ENCODE assay signal across 22 mouse cellular contexts in genomic region chr11:70302293-70302692, GRCm38 (mm10). TPM values are rescaled to one million over a fixed set of nuclear protein-coding genes. Genes with fewer than 3 reads are reported as not detected.
DNase-seq lines count a peak whose midpoint lies in the region; ATAC-seq and TF ChIP-seq lines count a peak whose summit lies in the region.
"Had no signal": no experiment of that assay in that cellular context is flagged by ENCODE, and none has a peak within 500 bp of the region (broad histone marks: within the 10 kb centered on the region; RNA-seq: fewer than 3 reads in every experiment).

No protein-coding gene starts in this region.

- no peak overlapping the region for H3K4me3 ChIP-seq in kidney, embryonic 14.5 days (ENCODE audit: low read length)
- no peak overlapping the region for H3K4me3 ChIP-seq in lung, postnatal 0 days (ENCODE audit: low read depth, low read length)
- H3K4me3 ChIP-seq: embryonic facial prominence, embryonic 12.5 days; midbrain, embryonic 10.5 days had no signal

- H3K4me2 ChIP-seq in kidney, embryonic 14.5 days (replicated peaks; ENCODE audit: low read depth, low read length) = no peak overlapping the region
- H3K4me2 ChIP-seq in lung, postnatal 0 days (replicated peaks; ENCODE audit: low read depth, low read length) = no peak overlapping the region
- H3K4me2 ChIP-seq: embryonic facial prominence, embryonic 12.5 days had no signal

- intact Hi-C loops in heart, postnatal 14 days (cut with DNase I) = no loop called here

- ATAC-seq in kidney, embryonic 14.5 days (ENCODE audit: low FRiP score, low TSS enrichment) = no peak
- no peak; the same call in 1 of the 2 replicates for ATAC-seq in lung, postnatal 0 days
- ATAC-seq: forebrain, postnatal 0 days; hindbrain, postnatal 0 days had no signal

- peak; percentile 94 for DNase-seq in heart, adult 11 months
- DNase-seq in heart, postnatal 14 days = no peak
- DNase-seq in kidney, adult 9 months = peak; percentile 38
- peak; percentile 37 for DNase-seq in lung, postnatal 0 days (ENCODE audit: low spot score)
- no peak for DNase-seq in lung, adult 18-20 months
- DNase-seq in layer of hippocampus, adult 8-10 months (ENCODE audit: low spot score in 2 of 2) = no peak
- DNase-seq: cerebellum, adult 8-10 months; forebrain, postnatal 0 days; gastrocnemius, postnatal 10 days; kidney, adult 11 months; left cerebral cortex, postnatal 4 days; right cerebral cortex, adult 18-20 months; thymus, postnatal 36 days had no signal

- peak; percentile 87 for TF ChIP-seq EP300 in lung, postnatal 0 days (IDR thresholded peaks at IDR 0.05)

- H3K27ac ChIP-seq in kidney, embryonic 14.5 days (ENCODE audit: low read depth, low read length) = no peak overlapping the region
- no peak overlapping the region for H3K27ac ChIP-seq in lung, postnatal 0 days (ENCODE audit: low read length)
- H3K27ac ChIP-seq: embryonic facial prominence, embryonic 12.5 days; hindbrain, postnatal 0 days; liver, embryonic 14.5 days; midbrain, embryonic 10.5 days had no signal

- no peaks in the 10 kb centered on the region for H3K27me3 ChIP-seq in kidney, embryonic 14.5 days (ENCODE audit: control insufficient read depth, insufficient read depth, low read length)
- no peaks in the 10 kb centered on the region for H3K27me3 ChIP-seq in lung, postnatal 0 days (replicated peaks; ENCODE audit: insufficient read depth, low read length)
- H3K27me3 ChIP-seq: embryonic facial prominence, embryonic 12.5 days had no signal

- no peaks in the 10 kb centered on the region for H3K4me1 ChIP-seq in kidney, embryonic 14.5 days (ENCODE audit: control insufficient read depth, insufficient read depth, low read length)
- no peaks in the 10 kb centered on the region for H3K4me1 ChIP-seq in lung, postnatal 0 days (ENCODE audit: insufficient read depth, low read depth, low read length)
- H3K4me1 ChIP-seq: embryonic facial prominence, embryonic 12.5 days; midbrain, embryonic 10.5 days had no signal

- no peaks in the 10 kb centered on the region for H3K36me3 ChIP-seq in kidney, embryonic 14.5 days (ENCODE audit: control insufficient read depth, insufficient read depth, low read length)
- H3K36me3 ChIP-seq in lung, postnatal 0 days (ENCODE audit: insufficient read depth, low read length) = no peaks in the 10 kb centered on the region
- H3K36me3 ChIP-seq: embryonic facial prominence, embryonic 12.5 days; midbrain, embryonic 10.5 days had no signal

- no peak for TF ChIP-seq CTCF in lung, postnatal 0 days (IDR thresholded peaks at IDR 0.05)

- H3K9ac ChIP-seq in kidney, embryonic 14.5 days (ENCODE audit: low read depth, low read length) = no peak overlapping the region
- H3K9ac ChIP-seq in lung, postnatal 0 days (replicated peaks; ENCODE audit: low read depth) = no peak overlapping the region
- H3K9ac ChIP-seq: embryonic facial prominence, embryonic 12.5 days; forebrain, postnatal 0 days; liver, embryonic 14.5 days had no signal

- H3K9me3 ChIP-seq in kidney, embryonic 14.5 days (ENCODE audit: control insufficient read depth, low read length) = peaks cover 5% of the 10 kb centered on the region; the same call in 1 of the 2 replicates
- no peaks in the 10 kb centered on the region for H3K9me3 ChIP-seq in lung, postnatal 0 days (ENCODE audit: low read length)
- H3K9me3 ChIP-seq: embryonic facial prominence, embryonic 12.5 days; midbrain, embryonic 10.5 days had no signal

- 82% methylated on average over 4 of the region's 4 CpGs for WGBS in kidney, embryonic 14.5 days
- 55% methylated on average over 4 of the region's 4 CpGs for WGBS in lung, postnatal 0 days

RNA-seq across cellular contexts. Expression of gene Alox12e, which starts 20.1 kb away (rescaled TPM):
- under 1 TPM; 0.14 to 0.44 TPM for total RNA-seq in heart, postnatal 14 days (2021)
- polyA plus RNA-seq in kidney, embryonic 14.5 days (2014; fragmentation: Nextera tagmentation; extraction: Ambion mirVana) = not detected in 2 replicates
- polyA plus RNA-seq in lung, postnatal 0 days (2015; fragmentation: Nextera tagmentation; extraction: Ambion mirVana) = 0.08 and 0.11 TPM in 2 replicates
- total RNA-seq in layer of hippocampus, adult 8-10 months (2022) = under 1 TPM in 3 of 4 experiments, not detected in 1; 0.18 to 0.38 (median 0.18) TPM
- total RNA-seq: adrenal gland, postnatal 36 days; gastrocnemius, postnatal 10 days; hindbrain, postnatal 0 days; layer of hippocampus, adult 18-20 months had no signal
- polyA plus RNA-seq: cortical plate, adult 2 months; embryonic facial prominence, embryonic 12.5 days; midbrain, embryonic 10.5 days; neural tube, embryonic 11.5 days had no signal

RNA-seq across cellular contexts. Expression of gene Alox12, which starts 47.1 kb away (rescaled TPM):
- total RNA-seq in heart, postnatal 14 days (2021) = 1 to 10 TPM; 2.7 to 3.1 TPM
- 3.3 and 3.6 TPM in 2 replicates for polyA plus RNA-seq in kidney, embryonic 14.5 days (2014; fragmentation: Nextera tagmentation; extraction: Ambion mirVana)
- polyA plus RNA-seq in lung, postnatal 0 days (2015; fragmentation: Nextera tagmentation; extraction: Ambion mirVana) = 5.8 and 7.0 TPM in 2 replicates
- under 1 TPM; 0.17 to 0.41 (median 0.37) TPM for total RNA-seq in layer of hippocampus, adult 8-10 months (2022)

RNA-seq across cellular contexts. Expression of gene Alox15, which starts 49.5 kb away (rescaled TPM):
- 1 to 10 TPM; 5.2 to 8.1 TPM for total RNA-seq in heart, postnatal 14 days (2021)
- 0.69 and 1.5 TPM in 2 replicates for polyA plus RNA-seq in kidney, embryonic 14.5 days (2014; fragmentation: Nextera tagmentation; extraction: Ambion mirVana)
- polyA plus RNA-seq in lung, postnatal 0 days (2015; fragmentation: Nextera tagmentation; extraction: Ambion mirVana) = 0.26 and 0.57 TPM in 2 replicates
- under 1 TPM in 2 of 4 experiments, not detected in 2; 0.45 to 0.61 TPM for total RNA-seq in layer of hippocampus, adult 8-10 months (2022)
- total RNA-seq: forebrain, postnatal 0 days; hindbrain, postnatal 0 days; left cerebral cortex, postnatal 4 days had no signal
- polyA plus RNA-seq: forebrain, postnatal 0 days; hindbrain, postnatal 0 days; midbrain, embryonic 10.5 days; neural tube, embryonic 11.5 days had no signal

Comparison
In these comparisons a context has a peak if more than half of its experiments do, and no peak if none do; other contexts are left out.
1. DNase-seq: peak in heart, adult 11 months (single experiment), kidney, adult 9 months (single experiment) and lung, postnatal 0 days (single experiment); none in heart, postnatal 14 days (0 of 2), lung, adult 18-20 months (0 of 2) and layer of hippocampus, adult 8-10 months (0 of 2).